Mouse (Mus musculus) gastrocnemius, adult 18-20 months (tissue): ENCODE measurements around the gene Psma2. TPM values are rescaled to one million over a fixed set of nuclear protein-coding genes. Genes with fewer than 3 reads are reported as not detected.

ENCODE experiments used
- DNase-seq: peaks from one replicate; pipeline ENCODE4 v3.0.0; 2021; ENCODE audit warnings: low spot score
- long read RNA-seq, 2 experiments: library from polyadenylated mRNA; stranded (forward); transcript quantifications; one replicate each; pipeline ENCODE4 v2.0.0; 2021
- total RNA-seq, 2 experiments: library from RNA; stranded (reverse); gene quantifications; 2 replicates each; pipeline ENCODE4 v1.2.3; 2021

Psma2 gene
- total RNA-seq, result 10 to 100 TPM; 53.6 to 56.3 TPM
- long read RNA-seq, experiment 1, transcript Psma2-201 (8 exons, 2,911 nt), result major isoform, 129 of 136 reads
- long read RNA-seq, experiment 1, partial matches to known transcripts, result 5 of 136 reads
- long read RNA-seq, experiment 1, other reads (novel, unspliced or antisense), result 2 of 136 reads
- long read RNA-seq, experiment 2, transcript Psma2-201 (8 exons, 2,911 nt), result major isoform, 120 of 129 reads
- long read RNA-seq, experiment 2, partial matches to known transcripts, result 6 of 129 reads
- long read RNA-seq, experiment 2, other reads (novel, unspliced or antisense), result 3 of 129 reads

GRCm38 (mm10) chr13:14612926-14613529, at the start of gene Psma2, which contains the start of gene Mrpl32:
Gene Psma2, plus strand, starts transcription at chr13:14613240.
Gene Mrpl32, minus strand, starts transcription at chr13:14613165.
- DNase-seq, result peak; percentile 98

GRCm38 (mm10) chr13:14574128-14574527, 38.9 kb upstream of the Psma2 start:
- DNase-seq, result no peak

GRCm38 (mm10) chr13:14580392-14580791, 32.6 kb upstream of the Psma2 start:
- no peak for DNase-seq

GRCm38 (mm10) chr13:14602744-14603143, 10.3 kb upstream of the Psma2 start:
- no peak for DNase-seq

- DNase-seq, result no peak
Observed at GRCm38 (mm10) chr13:14607616-14608015, 5.4 kb upstream of the Psma2 start.

GRCm38 (mm10) chr13:14612463-14612862, 577 bp upstream of the Psma2 start:
- no peak for DNase-seq

- DNase-seq, result no peak
Observed at GRCm38 (mm10) chr13:14613553-14613952, 513 bp downstream of the Psma2 start.

GRCm38 (mm10) chr13:14618724-14619123, 5.7 kb downstream of the Psma2 start:
- peak; percentile 50 for DNase-seq

GRCm38 (mm10) chr13:14629726-14630641, 16.9 kb downstream of the Psma2 start, which contains the start of gene AW209491:
Gene AW209491, plus strand, starts transcription at chr13:14630154.
- peak; percentile 96 for DNase-seq

- no peak for DNase-seq
Observed at GRCm38 (mm10) chr13:14639998-14640397, 27.0 kb downstream of the Psma2 start.

GRCm38 (mm10) chr13:14649301-14649700, 36.3 kb downstream of the Psma2 start:
- DNase-seq, result peak; percentile 7

- DNase-seq, result no peak
Observed at GRCm38 (mm10) chr13:14667107-14667506, 54.1 kb downstream of the Psma2 start.

- no peak for DNase-seq
Observed at GRCm38 (mm10) chr13:14670342-14670741, 57.3 kb downstream of the Psma2 start.

- DNase-seq, result no peak
Observed at GRCm38 (mm10) chr13:14688955-14689354, 75.9 kb downstream of the Psma2 start.

- DNase-seq, result no peak
Observed at GRCm38 (mm10) chr13:14716801-14717200, 103.8 kb downstream of the Psma2 start.

GRCm38 (mm10) chr13:14717755-14718154, 104.7 kb downstream of the Psma2 start:
- DNase-seq, result no peak

Other genes starting within 250 kb of the Psma2 start
- gene Hecw1, start 90.0 kb upstream of the Psma2 start, total RNA-seq, result under 1 TPM; 0.07 TPM
- 10 to 100 TPM; 37.7 to 41.7 TPM for gene Mrpl32, start 75 bp upstream of the Psma2 start, total RNA-seq
- 10 to 100 TPM; 13.5 to 14.1 TPM for gene AW209491, start 16.9 kb downstream of the Psma2 start, total RNA-seq